Mouse (Mus musculus): ENCODE measurements at regions not wholly inside any gene's neighbourhood (a gene's known extent, or its start where the extent isn't known, plus 50 kb on each side); places are given as distances from the start of the nearest gene placed in this dataset.

- DNase-seq = no peak
These were observed 134.4 kb upstream of the Klhl13 start for GRCm38 (mm10) chrX:23499320-23499719.

GRCm38 (mm10) chrX:23495199-23495598, 130.3 kb upstream of the Klhl13 start:
- no peak for DNase-seq

- no peak for DNase-seq
These were observed 112.0 kb upstream of the Klhl13 start for GRCm38 (mm10) chrX:23476868-23477267.

GRCm38 (mm10) chrX:23466031-23466430, 101.1 kb upstream of the Klhl13 start:
- DNase-seq = peak; percentile 24

- DNase-seq = peak; percentile 0
These were observed 88.7 kb upstream of the Klhl13 start for GRCm38 (mm10) chrX:23453616-23454015.

GRCm38 (mm10) chrX:23422746-23423145, 57.9 kb upstream of the Klhl13 start:
- DNase-seq = no peak

GRCm38 (mm10) chrX:23417525-23417924, 52.6 kb upstream of the Klhl13 start:
- no peak for DNase-seq

Measured in kidney, postnatal 14 days (tissue).